Mouse (Mus musculus) layer of hippocampus, postnatal 14 days (tissue): ENCODE data around the gene Gm4201. TPM values are rescaled to one million over a fixed set of nuclear protein-coding genes. Genes with fewer than 3 reads are reported as not detected.
"Not testable (repeated sequence)": the region's sequence is repeated elsewhere in the genome, so short reads cannot be mapped to it uniquely, and the experiment has no call there.

Experiments used
- DNase-seq, 2 experiments: peaks; one replicate each; pipeline ENCODE4 v3.0.0; 2021 to 2022; ENCODE audit warnings: low spot score in 2 of 2, mixed read lengths in 1 of 2
- long read RNA-seq, 2 experiments: library from polyadenylated mRNA; stranded (forward); transcript quantifications; one replicate each; pipeline ENCODE4 v2.0.0; 2021
- total RNA-seq, 2 experiments: library from RNA; stranded (reverse); gene quantifications; 2 replicates each; pipeline ENCODE4 v1.2.3; 2021

Gm4201 gene
- not detected for total RNA-seq
- long read RNA-seq, experiment 1 = 0 reads
- long read RNA-seq, experiment 2 = 0 reads

DNA sequence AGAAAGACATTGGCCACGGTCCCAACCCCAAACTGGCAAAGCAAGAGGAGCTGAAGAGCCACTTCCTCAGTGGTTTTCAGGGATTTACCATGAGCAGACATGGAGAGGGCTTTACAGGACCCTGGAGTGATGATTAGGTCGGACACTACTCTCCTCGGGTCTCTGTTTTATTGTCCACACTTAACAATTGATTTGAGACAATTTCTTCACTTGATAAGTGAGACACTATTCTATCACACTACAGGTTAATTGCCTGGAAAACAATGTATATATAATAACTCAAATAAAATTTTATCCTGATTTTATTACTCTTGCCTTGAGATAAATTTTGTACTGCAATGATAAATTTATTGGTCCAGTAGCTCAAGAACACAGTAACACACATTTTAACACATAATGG, at the start of gene Gm4201:
Gene Gm4201, minus strand, starts transcription at position 101 of the 400 bp plus-strand sequence.
- not testable (repeated sequence) for DNase-seq

GRCm38 (mm10) chr7:22588027-22588426, 22.9 kb upstream of the Gm4201 start, which contains the start of gene Gm4565:
TSS of gene Gm4565 (minus strand) at chr7:22588127.
- not testable (repeated sequence) for DNase-seq

GRCm38 (mm10) chr7:22534787-22535186, 30.4 kb downstream of the Gm4201 start, which contains the start of gene Gm8677:
TSS of gene Gm8677 (minus strand) at chr7:22534887.
- not testable (repeated sequence) for DNase-seq

DNA sequence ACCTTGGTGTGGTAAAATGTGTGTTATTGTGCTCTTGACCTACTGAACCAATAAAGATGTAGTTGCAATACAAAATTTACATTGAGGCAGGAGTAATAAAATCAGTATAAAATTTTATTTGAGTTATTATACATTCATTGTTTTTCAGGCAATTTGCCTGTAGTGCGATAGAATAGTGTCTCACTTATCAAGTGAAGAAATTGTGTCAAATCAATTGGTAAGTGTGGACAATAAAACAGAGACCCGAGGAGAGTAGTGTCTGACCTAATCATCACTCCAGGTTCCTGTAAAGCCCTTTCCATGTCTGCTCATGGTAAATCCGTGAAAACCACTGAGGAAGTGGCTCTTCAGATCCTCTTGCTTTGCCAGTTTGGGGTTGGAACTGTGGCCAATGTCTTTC, 42.5 kb downstream of the Gm4201 start, which contains the start of gene Vmn1r152:
Gene Vmn1r152, plus strand, starts transcription at position 301 of the 400 bp plus-strand sequence.
- not testable (repeated sequence) for DNase-seq

Other genes starting within 250 kb of the Gm4201 start
- gene Gm4187, start 235.6 kb downstream of the Gm4201 start, total RNA-seq = not detected
- not detected for gene Gm8660, start 194.3 kb downstream of the Gm4201 start, total RNA-seq
- gene Vmn1r148, start 151.8 kb downstream of the Gm4201 start, total RNA-seq = not detected
- not detected for gene Vmn1r149, start 127.1 kb downstream of the Gm4201 start, total RNA-seq
- gene Gm10665, start 101.3 kb downstream of the Gm4201 start, total RNA-seq = not detected
- gene Vmn1r151, start 65.7 kb downstream of the Gm4201 start, total RNA-seq = not detected
- gene Vmn1r152, start 42.4 kb downstream of the Gm4201 start, total RNA-seq = not detected
- gene Gm8677, start 30.5 kb downstream of the Gm4201 start, total RNA-seq = not detected
- not detected for gene Gm4565, start 22.8 kb upstream of the Gm4201 start, total RNA-seq
- not detected for gene Vmn1r155, start 92.7 kb upstream of the Gm4201 start, total RNA-seq
- gene Gm8693, start 127.0 kb upstream of the Gm4201 start, total RNA-seq = not detected
- gene Gm4567, start 154.4 kb upstream of the Gm4201 start, total RNA-seq = not detected
- not detected for gene Vmn1r157, start 196.4 kb upstream of the Gm4201 start, total RNA-seq
- gene Vmn1r158, start 225.4 kb upstream of the Gm4201 start, total RNA-seq = not detected